Mouse (Mus musculus) liver, adult (tissue): ENCODE measurements around the gene Defb18.

Experiments used
- GATA4 ChIP-seq: IDR thresholded peaks from 2 replicates; pipeline ENCODE4 v1.6.1; 2014; ENCODE audit warnings: mild to moderate bottlenecking, low read length; ENCODE audit not compliant: insufficient replicate concordance

Defb18 gene

GRCm38 (mm10) chr1:18237343-18237742, at the start of gene Defb18:
Gene Defb18 (minus strand): TSS chr1:18237443.
- TF ChIP-seq GATA4: no peak

GRCm38 (mm10) chr1:18271095-18271494, 33.9 kb upstream of the Defb18 start:
- TF ChIP-seq GATA4: no peak

- TF ChIP-seq GATA4: no peak
Observed at GRCm38 (mm10) chr1:18268845-18269244, 31.6 kb upstream of the Defb18 start.

- TF ChIP-seq GATA4: no peak
Observed at GRCm38 (mm10) chr1:18265038-18265437, 27.8 kb upstream of the Defb18 start, which contains the start of gene Defb41. Gene Defb41 (minus strand): TSS chr1:18265138.

- no peak for TF ChIP-seq GATA4
Observed at GRCm38 (mm10) chr1:18223385-18223945, 13.8 kb downstream of the Defb18 start.

- no peak for TF ChIP-seq GATA4
Observed at GRCm38 (mm10) chr1:18191719-18192118, 45.5 kb downstream of the Defb18 start.

GRCm38 (mm10) chr1:18190714-18191712, 46.2 kb downstream of the Defb18 start:
- no peak for TF ChIP-seq GATA4
